Mouse (Mus musculus): Measurements from ENCODE around the gene Nptx2. TPM values are rescaled to one million over a fixed set of nuclear protein-coding genes. Genes with fewer than 3 reads are reported as not detected.

Nptx2 gene
- polyA plus RNA-seq, 1 experiment from 2014 or later = 15.1 TPM

DNA sequence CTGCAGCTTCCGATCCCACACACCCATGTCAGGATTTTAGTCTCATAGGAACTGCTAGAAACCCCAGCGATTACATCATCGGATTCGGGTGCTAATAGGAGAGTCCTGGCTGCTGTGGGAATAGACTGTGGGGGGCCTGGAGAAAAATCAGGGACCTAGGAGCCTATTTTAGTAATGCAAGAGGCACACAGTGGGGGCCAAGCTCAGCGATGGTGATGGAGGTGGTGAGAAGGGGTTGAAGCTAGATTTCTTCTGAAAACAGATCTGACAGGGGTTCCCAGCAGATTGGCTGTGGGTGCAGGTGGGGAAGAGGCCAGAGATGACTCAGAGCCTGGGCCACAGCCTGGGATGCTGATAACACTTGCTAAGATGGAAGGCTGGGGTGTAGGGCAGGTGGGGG lies 39.4 kb downstream of the Nptx2 start:
- H3K9ac ChIP-seq (replicated peaks) = no peak overlapping the region
- ATAC-seq (ENCODE audit: low FRiP score) = no peak
- 89% methylated on average over 5 of the region's 5 CpGs for WGBS
- no peaks in the 10 kb centered on the region for H3K9me3 ChIP-seq (replicated peaks)
- H3K27me3 ChIP-seq (replicated peaks) = no peaks in the 10 kb centered on the region
- no peak overlapping the region for H3K4me3 ChIP-seq (replicated peaks)
- H3K4me2 ChIP-seq = no peak overlapping the region
- no peak overlapping the region for H3K27ac ChIP-seq (replicated peaks)
- no peaks in the 10 kb centered on the region for H3K36me3 ChIP-seq
- H3K4me1 ChIP-seq = no peaks in the 10 kb centered on the region

DNA sequence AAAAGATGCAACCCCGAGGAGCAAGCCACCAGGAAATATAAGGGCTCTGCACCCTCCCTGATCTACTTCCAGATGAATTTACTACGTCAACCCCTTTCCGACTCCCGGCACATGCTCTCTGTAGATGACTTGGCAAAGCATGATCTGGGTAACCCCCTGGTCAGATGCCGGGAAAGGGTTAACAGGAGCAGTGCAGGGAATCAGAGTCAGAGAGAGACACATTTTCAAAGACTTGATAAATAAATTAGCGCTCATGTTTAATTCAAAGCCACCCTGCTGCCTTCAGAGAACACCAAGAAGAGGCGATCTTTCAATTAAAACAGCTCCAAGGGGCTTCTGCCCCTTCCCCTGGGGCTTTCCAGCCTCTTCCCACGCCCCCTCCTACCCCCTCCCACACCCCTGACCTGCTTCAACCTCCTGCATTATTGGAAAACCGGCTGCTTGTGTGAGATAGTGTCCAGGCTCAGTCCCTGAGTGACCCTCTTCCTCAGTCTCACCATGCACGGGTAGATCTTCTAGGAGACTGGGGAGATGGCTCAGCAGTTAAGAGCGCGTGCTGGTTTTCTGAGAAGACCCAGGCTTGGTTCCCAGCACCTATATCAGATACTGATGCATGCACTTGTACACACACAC lies 45.7 kb downstream of the Nptx2 start:
- WGBS = 21% methylated on average over 12 of the region's 12 CpGs

DNA sequence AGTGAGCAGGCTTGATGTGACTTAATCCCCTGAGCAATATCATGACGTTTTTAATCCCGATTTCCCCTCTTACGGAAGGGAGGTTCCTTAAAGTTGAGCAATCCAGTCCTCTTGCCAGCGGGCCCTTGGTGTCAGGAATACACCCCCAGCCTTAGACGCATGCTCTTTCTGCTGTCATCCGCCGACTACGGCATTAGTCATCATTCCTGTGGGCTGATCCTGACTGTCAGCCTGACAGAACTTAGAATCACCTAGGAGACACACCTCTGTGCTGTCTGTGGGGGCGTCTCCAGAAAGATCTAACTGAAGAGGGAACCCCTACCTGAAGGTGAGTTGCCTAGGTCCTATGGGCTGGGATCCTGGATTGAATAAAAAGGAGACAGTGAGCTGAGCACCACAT lies 49.1 kb downstream of the Nptx2 start:
- no peaks in the 10 kb centered on the region for H3K27me3 ChIP-seq (replicated peaks)
- H3K9ac ChIP-seq (replicated peaks) = no peak overlapping the region
- no peaks in the 10 kb centered on the region for H3K9me3 ChIP-seq (replicated peaks)
- H3K4me1 ChIP-seq = peaks cover 5% of the 10 kb centered on the region; the same call in 1 of the 2 replicates
- WGBS = 94% methylated on average over 9 of the region's 9 CpGs
- no peak overlapping the region for H3K4me2 ChIP-seq
- H3K27ac ChIP-seq (replicated peaks) = no peak overlapping the region
- no peak overlapping the region for H3K4me3 ChIP-seq (replicated peaks)
- no peaks in the 10 kb centered on the region for H3K36me3 ChIP-seq
- no peak for ATAC-seq (ENCODE audit: low FRiP score)

More for the DNA sequence above, 45.7 kb downstream of the Nptx2 start:
- H3K27me3 ChIP-seq (replicated peaks) = no peaks in the 10 kb centered on the region
- no peak overlapping the region for H3K4me3 ChIP-seq (replicated peaks)
- H3K9ac ChIP-seq (replicated peaks) = no peak overlapping the region
- ATAC-seq (ENCODE audit: low FRiP score) = no peak; the same call in 1 of the 2 replicates
- no peak overlapping the region for H3K27ac ChIP-seq (replicated peaks)
- no peaks in the 10 kb centered on the region for H3K9me3 ChIP-seq (replicated peaks)
- H3K4me2 ChIP-seq = no peak overlapping the region
- H3K4me1 ChIP-seq = peaks cover 5% of the 10 kb centered on the region; the same call in 1 of the 2 replicates
- H3K36me3 ChIP-seq = no peaks in the 10 kb centered on the region

Other genes with a start within 250 kb of the Nptx2 start
- 1.5 and 3.7 TPM in 2 replicates for gene Baiap2l1, start 187.8 kb upstream of the Nptx2 start, polyA plus RNA-seq (2015; fragmentation: Nextera tagmentation; extraction: Ambion mirVana)
- gene Tmem130, start 215.9 kb downstream of the Nptx2 start, polyA plus RNA-seq (2015; fragmentation: Nextera tagmentation; extraction: Ambion mirVana) = 359 and 415 TPM in 2 replicates
- gene Trrap, start 221.8 kb downstream of the Nptx2 start, polyA plus RNA-seq (2015; fragmentation: Nextera tagmentation; extraction: Ambion mirVana) = 61.2 and 64.5 TPM in 2 replicates

All from neural tube, embryonic 15.5 days (tissue).